Mouse (Mus musculus) gastrocnemius, adult 8-10 months (tissue): ENCODE results near the gene Hba-x. TPM values are rescaled to one million over a fixed set of nuclear protein-coding genes. Genes with fewer than 3 reads are reported as not detected.

Source experiments
- DNase-seq, 2 experiments: peaks; one replicate each; pipeline ENCODE4 v3.0.0; 2022; ENCODE audit warnings: low spot score in 2 of 2
- total RNA-seq, 4 experiments: library from RNA; stranded (reverse); gene quantifications; 2 replicates each; pipeline ENCODE4 v1.2.4; 2022

The Hba-x gene
- not detected for total RNA-seq

DNA sequence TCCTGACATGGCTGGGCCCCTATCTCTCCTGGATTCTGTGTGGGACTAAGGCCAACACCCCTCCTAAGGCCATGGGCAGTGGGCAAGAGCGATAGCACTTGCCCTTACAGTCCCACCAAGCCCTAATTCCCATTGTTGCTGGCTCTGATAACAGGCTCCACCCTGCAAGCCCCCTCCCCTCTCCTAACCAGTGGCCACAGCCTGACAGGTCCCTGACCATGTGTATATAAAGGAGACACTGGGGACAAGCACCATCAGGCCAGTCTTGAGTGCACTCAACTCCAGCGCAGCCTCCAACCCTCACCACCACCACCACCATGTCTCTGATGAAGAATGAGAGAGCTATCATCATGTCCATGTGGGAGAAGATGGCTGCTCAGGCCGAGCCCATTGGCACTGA, at the start of gene Hba-x:
Hba-x (plus strand) TSS at position 54 of the 400 bp plus-strand sequence.
- DNase-seq, result no peak

GRCm38 (mm10) chr11:32227041-32227440, 49.2 kb upstream of the Hba-x start:
- no peak for DNase-seq

GRCm38 (mm10) chr11:32227555-32227954, 48.6 kb upstream of the Hba-x start:
- no peak for DNase-seq

- no peak for DNase-seq
Observed at GRCm38 (mm10) chr11:32228292-32228845, 47.8 kb upstream of the Hba-x start.

DNA sequence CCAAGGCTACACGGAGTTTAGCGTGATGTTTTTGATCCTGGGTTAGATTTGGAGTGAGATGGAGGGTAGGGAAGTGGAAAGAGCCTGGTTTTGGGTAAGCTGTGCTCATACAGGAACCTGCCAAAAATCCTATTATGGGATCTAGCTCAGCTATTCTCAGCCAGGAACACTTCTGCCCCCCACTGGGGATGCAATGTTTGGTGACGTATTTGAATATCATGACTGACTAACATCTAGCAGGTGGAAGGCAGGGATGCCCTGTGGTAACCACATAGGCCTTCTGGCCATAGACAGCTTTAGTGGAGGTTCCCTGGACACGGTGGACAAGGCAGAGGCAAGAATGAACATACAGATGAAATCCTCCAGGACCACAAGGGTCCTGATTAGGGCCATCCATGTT, 46.0 kb upstream of the Hba-x start:
- DNase-seq, result no peak

DNA sequence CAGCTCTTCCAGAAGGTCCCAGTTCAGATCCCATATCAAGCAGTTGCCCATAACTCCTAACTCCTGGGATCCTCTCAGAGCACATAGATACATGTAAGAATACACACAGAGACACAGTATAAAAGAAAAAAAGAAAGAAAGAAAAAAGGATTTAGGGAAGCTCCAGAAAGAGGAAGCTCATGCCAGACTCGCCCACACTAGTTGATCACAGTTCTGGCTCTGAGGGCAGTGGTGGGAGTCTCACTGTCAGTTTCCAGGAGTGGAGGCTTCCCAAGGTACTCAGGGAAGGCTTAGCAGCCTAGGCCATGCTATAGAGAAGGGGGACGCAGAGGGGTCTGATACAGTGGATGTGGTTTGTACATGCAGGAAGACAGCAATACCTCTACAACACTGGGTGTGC, 45.1 kb upstream of the Hba-x start:
- no peak for DNase-seq

DNA sequence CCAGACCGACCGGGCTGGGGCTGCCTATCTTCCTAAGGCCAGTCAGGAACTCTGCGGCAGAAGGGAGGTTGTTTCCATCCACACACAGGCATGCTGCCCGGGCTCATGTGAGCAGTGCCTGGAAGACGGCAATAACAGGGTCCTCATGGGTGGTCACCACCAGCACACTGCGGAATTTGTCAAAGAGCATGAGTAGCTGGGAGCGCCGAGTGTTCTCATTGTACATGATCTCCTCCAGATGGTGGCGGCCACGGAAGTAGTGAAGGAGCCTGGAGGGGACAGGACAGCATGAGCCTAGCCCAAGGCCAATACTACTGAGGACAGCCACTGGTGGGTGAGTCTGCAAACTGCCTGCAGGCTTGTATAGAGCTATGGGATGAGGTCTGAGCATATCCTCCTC, 43.4 kb upstream of the Hba-x start:
- no peak for DNase-seq

DNA sequence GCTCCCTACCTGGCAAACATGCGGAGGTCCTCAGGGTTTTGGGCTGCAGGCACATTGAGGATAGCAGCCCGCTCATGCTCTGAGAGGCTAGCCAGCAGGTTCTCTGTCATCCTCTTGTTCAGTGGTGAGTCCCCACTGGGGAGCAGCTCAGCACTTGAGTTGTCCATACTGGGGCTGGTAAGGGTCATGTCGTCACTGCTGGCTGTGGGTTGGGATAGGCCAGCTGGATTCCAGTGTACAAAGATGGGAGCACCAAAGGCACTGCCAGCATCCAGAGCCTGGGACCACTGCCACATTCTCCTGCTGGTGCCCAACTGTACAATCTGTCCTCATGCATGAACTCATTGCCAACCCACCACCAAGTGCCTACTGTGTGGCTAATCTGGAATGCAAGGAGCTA, 42.3 kb upstream of the Hba-x start:
- DNase-seq, result no peak

DNA sequence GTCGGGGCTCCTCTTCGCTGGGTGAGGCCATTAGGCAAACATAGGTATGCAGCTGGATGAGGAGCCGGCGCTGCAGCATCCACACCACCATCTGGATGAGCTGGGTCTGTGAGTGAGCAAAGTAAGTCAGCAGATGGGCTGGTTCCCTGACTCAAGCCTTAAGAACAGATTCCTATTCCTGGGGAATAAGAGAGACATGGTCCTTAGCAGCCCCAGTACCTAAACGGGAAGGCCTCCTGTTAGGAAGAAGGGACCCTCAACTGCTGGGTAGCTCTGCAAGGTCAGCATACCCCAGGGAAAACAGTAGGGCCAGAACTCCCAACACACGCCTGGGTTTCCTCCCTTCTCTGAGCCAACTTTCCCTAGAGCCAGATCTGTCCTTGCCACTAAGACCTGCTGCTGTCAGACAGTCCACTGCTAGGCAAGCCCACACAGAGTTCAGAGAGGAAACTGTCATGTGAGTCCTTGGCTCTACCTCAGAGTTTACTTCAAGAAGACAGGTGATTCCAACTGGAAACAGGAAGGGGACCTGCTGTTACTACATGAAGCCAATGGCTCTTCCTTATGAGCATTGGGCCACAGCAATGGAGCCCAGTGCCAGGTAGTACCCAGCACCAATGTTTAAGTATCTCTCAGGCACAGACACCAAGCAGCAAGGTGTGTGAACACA, 41.2 kb upstream of the Hba-x start:
- no peak for DNase-seq

DNA sequence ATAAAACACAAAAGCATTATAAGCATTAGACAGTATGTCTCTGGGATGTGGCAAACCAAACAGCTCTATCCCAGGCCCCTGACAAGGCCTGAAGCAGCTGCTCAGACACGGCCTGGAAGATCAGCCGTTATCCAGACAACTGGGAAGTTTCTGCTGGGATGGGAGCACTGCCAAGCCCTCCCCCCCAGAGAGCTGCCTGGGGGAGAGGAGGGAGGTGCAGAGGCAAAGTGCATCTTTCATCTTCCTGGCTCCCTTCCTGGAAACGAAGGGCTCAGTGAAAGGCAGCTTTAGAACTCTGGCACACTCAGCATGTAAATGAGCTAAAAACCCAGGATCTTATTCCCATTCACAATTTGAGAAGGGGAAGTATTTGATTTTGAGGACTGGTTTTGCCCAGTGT, 40.6 kb upstream of the Hba-x start:
- DNase-seq, result peak in 1 of 2 experiments; percentile 45

DNA sequence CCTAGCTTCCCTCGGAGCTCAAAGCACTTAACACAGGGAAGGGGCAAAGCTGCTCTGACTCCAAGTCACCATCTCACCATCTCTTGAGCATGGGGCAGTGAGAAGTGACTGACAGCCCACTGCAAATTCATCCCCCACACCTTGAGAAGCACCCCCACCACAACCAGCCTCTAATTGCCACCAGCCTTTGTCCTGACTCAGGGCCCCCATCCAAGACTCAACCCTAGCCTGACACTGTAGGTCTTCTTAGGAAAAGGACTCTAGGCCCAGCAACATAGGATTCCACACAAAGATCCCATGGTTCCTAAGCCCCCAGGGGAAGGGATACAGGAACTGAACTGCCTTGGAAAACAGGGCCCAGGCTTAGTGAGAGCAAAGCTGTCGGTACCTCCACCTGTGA, 40.1 kb upstream of the Hba-x start:
- DNase-seq, result no peak

DNA sequence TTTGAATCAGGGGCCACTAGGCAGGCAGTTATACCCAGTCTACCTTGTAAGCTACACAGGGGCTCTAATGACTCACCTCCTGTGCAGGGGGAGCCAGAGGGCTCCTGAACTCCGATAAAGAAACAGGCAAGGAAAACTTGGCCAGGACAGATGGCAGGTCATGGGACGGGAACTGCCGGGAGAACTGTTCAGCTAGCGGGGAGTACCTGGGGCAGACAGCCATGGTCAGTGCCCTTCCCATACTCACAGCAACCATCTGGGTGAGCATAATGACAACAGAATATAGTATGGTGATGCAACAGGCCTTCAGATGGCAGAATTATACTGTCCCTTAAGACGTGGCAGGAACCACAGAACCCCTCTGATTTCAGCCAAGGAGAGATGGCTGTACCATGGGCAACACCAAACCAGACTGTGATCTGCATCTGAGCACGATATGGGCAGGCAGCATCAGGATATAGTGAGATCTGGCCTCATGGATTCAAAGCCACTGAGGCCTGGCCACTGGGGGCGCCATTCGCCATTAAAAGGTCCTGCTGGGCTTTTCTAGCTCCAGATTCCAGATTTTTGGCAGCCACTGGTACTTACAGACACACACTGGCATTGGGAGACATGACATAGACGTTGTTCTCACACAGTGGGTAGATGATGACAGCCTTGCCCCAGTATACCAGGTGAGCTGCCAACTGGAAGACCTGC, 39.3 kb upstream of the Hba-x start:
- peak; percentile 47 to 55 for DNase-seq

GRCm38 (mm10) chr11:32237411-32237795, 38.8 kb upstream of the Hba-x start:
- no peak for DNase-seq

- peak; percentile 49 to 53 for DNase-seq
Observed at GRCm38 (mm10) chr11:32238093-32238860, 37.9 kb upstream of the Hba-x start.

GRCm38 (mm10) chr11:32241391-32241790, 34.8 kb upstream of the Hba-x start:
- no peak for DNase-seq

- no peak for DNase-seq
Observed at GRCm38 (mm10) chr11:32242209-32242608, 34.0 kb upstream of the Hba-x start.

DNA sequence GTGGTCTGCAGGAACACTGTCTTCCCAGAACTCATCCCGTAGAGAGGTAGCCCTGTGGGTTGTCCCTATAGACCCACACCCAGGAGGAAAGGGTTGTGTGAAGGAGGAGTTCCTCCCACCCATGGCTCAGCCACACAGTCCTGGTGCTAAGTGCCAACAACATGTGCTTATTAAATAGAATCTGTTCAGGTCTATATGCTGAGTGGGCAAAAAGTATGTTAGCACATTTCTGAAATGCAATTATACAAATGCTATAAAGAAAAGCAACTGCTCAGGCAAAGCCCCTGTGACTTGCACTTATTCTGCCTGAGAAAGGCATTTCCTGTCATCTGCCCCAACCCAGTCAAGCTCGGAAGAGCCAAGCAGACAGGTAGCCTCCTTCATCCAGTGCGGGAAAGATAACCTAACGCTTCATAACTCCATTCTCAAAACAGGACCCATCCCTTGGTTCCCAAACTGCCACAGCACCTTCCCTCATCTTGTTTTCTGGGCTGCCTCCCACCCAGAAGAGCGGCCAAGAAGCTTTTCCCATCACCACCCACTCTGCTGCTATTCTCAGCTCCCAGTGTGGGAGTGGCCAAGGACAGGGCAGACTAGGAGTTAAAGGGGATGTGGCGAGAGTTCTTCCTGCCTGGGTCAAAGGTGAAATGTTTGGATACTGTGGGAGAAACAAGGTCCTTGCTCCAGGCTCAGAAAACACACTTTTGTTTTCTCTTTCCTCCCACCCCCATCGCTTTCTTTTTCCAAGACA, 32.8 kb upstream of the Hba-x start:
- DNase-seq, result no peak

DNA sequence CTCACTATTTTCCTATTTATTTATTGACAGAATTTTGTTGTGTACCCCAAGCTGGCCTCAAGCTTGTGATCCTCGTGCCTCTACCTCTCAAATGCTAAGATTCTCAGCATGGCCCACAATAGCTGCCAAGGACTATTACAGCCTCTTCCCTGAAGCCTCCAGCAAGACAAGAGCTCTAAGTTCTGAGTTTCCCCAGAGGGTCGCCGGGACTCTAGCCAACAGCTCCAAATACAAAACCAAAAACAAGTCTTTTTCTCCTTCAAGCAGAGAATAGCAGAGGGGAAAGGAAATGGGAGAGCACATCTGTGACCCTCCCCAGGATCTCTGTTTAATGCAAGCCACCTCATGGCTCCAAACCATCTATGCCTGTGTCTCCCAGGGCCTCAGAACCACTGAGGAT, 32.1 kb upstream of the Hba-x start:
- no peak for DNase-seq

GRCm38 (mm10) chr11:32244617-32245016, 31.6 kb upstream of the Hba-x start:
- DNase-seq, result no peak

- no peak for DNase-seq
Observed at GRCm38 (mm10) chr11:32245614-32246013, 30.6 kb upstream of the Hba-x start.

GRCm38 (mm10) chr11:32247068-32247467, 29.1 kb upstream of the Hba-x start:
- DNase-seq, result no peak
